27 mouse cellular contexts compared by ENCODE assay signal in genomic region chr2:116322039-116322770, GRCm38 (mm10).
DNase-seq lines count a peak whose midpoint lies in the region; ATAC-seq and TF ChIP-seq lines count a peak whose summit lies in the region.
"Had no signal": no experiment of that assay in that cellular context is flagged by ENCODE, and none has a peak within 500 bp of the region (broad histone marks: within the 10 kb centered on the region; RNA-seq: fewer than 3 reads in every experiment).

No protein-coding gene starts in this region.

- intact Hi-C loops in left cerebral cortex, postnatal 36 days (cut with DNase I), result no loop called here

- H3K4me2 ChIP-seq in hindbrain, embryonic 13.5 days, result no peak overlapping the region
- no peak overlapping the region for H3K4me2 ChIP-seq in hindbrain, embryonic 16.5 days (ENCODE audit: low read length)
- peak overlapping the region; percentile 1; the same call in 1 of the 2 replicates for H3K4me2 ChIP-seq in forebrain, embryonic 14.5 days (ENCODE audit: low read length)
- H3K4me2 ChIP-seq in midbrain, embryonic 15.5 days, result no peak overlapping the region; the same call in 1 of the 2 replicates
- H3K4me2 ChIP-seq: heart, embryonic 15.5 days; intestine, embryonic 15.5 days; kidney, embryonic 15.5 days; limb, embryonic 12.5 days; liver, embryonic 13.5 days; stomach, embryonic 15.5 days had no signal

- no peaks in the 10 kb centered on the region for H3K27me3 ChIP-seq in hindbrain, embryonic 13.5 days
- no peaks in the 10 kb centered on the region for H3K27me3 ChIP-seq in hindbrain, embryonic 16.5 days (replicated peaks; ENCODE audit: control insufficient read depth, insufficient read depth, low read length)
- H3K27me3 ChIP-seq in forebrain, embryonic 14.5 days (replicated peaks; ENCODE audit: control insufficient read depth, insufficient read depth, low read length), result no peaks in the 10 kb centered on the region
- H3K27me3 ChIP-seq in midbrain, embryonic 15.5 days (replicated peaks), result no peaks in the 10 kb centered on the region
- H3K27me3 ChIP-seq: CH12.LX; heart, embryonic 15.5 days; intestine, embryonic 15.5 days; kidney, embryonic 15.5 days; limb, embryonic 12.5 days; liver, embryonic 13.5 days; megakaryocyte, embryonic 14.5 days; stomach, embryonic 15.5 days had no signal

- ATAC-seq in hindbrain, embryonic 13.5 days (ENCODE audit: low FRiP score), result no peak
- ATAC-seq in hindbrain, embryonic 16.5 days, result no peak
- ATAC-seq in forebrain, embryonic 14.5 days, result peak; percentile 59
- ATAC-seq in midbrain, embryonic 15.5 days (replicated peaks), result peak; percentile 43
- ATAC-seq: intestine, embryonic 15.5 days had no signal

- H3K36me3 ChIP-seq in hindbrain, embryonic 13.5 days, result no peaks in the 10 kb centered on the region
- no peaks in the 10 kb centered on the region for H3K36me3 ChIP-seq in hindbrain, embryonic 16.5 days (ENCODE audit: control insufficient read depth, insufficient read depth, low read length)
- no peaks in the 10 kb centered on the region for H3K36me3 ChIP-seq in forebrain, embryonic 14.5 days (ENCODE audit: control insufficient read depth, insufficient read depth, low read length)
- H3K36me3 ChIP-seq in midbrain, embryonic 15.5 days (replicated peaks), result no peaks in the 10 kb centered on the region
- H3K36me3 ChIP-seq: heart, embryonic 15.5 days; intestine, embryonic 15.5 days; kidney, embryonic 15.5 days; limb, embryonic 12.5 days; liver, embryonic 13.5 days; stomach, embryonic 15.5 days had no signal

- peak; percentile 85 for DNase-seq in brain, embryonic 14.5 days (ENCODE audit: low read depth)
- DNase-seq in forebrain, embryonic 14.5 days (ENCODE audit: low spot score), result peak; percentile 62
- no peak for DNase-seq in gastrocnemius, adult 8-10 months (ENCODE audit: low spot score in 2 of 2)
- no peak for DNase-seq in left cerebral cortex, postnatal 36 days (ENCODE audit: low spot score in 2 of 2)
- DNase-seq: adrenal gland, postnatal 25 days; cerebellum, adult 2 months; cerebellum, postnatal 36 days; gastrocnemius, postnatal 14 days; heart, adult 18-20 months; heart, postnatal 4 days; kidney, postnatal 4 days; layer of hippocampus, adult 9-11 months; liver, embryonic 13.5 days; lung, postnatal 10 days; right cerebral cortex, postnatal 14 days; thymus, adult 2 months had no signal

- H3K4me1 ChIP-seq in hindbrain, embryonic 13.5 days (replicated peaks), result peaks cover 23% of the 10 kb centered on the region
- H3K4me1 ChIP-seq in hindbrain, embryonic 16.5 days (ENCODE audit: control insufficient read depth, insufficient read depth, low read depth, low read length), result no peaks in the 10 kb centered on the region; the same call in 1 of the 2 replicates
- peaks cover 17% of the 10 kb centered on the region; the same call in 1 of the 2 replicates for H3K4me1 ChIP-seq in forebrain, embryonic 14.5 days (ENCODE audit: control insufficient read depth, insufficient read depth, low read length)
- peaks cover 11% of the 10 kb centered on the region for H3K4me1 ChIP-seq in midbrain, embryonic 15.5 days
- H3K4me1 ChIP-seq: heart, embryonic 15.5 days; intestine, embryonic 15.5 days; kidney, embryonic 15.5 days; limb, embryonic 12.5 days; liver, embryonic 13.5 days; megakaryocyte, embryonic 14.5 days; stomach, embryonic 15.5 days had no signal

- H3K27ac ChIP-seq in hindbrain, embryonic 13.5 days, result 0 out of 2 replicates have a peak overlapping the region, but pooled peaks have one; percentile 44
- H3K27ac ChIP-seq in hindbrain, embryonic 16.5 days (ENCODE audit: low read depth, low read length), result no peak overlapping the region
- H3K27ac ChIP-seq in forebrain, embryonic 14.5 days (ENCODE audit: low read depth, low read length), result peak overlapping the region; percentile 67; the same call in 1 of the 2 replicates
- H3K27ac ChIP-seq in midbrain, embryonic 15.5 days, result peak overlapping the region; percentile 38
- H3K27ac ChIP-seq: heart, embryonic 15.5 days; intestine, embryonic 15.5 days; kidney, embryonic 15.5 days; limb, embryonic 12.5 days; liver, embryonic 13.5 days; stomach, embryonic 15.5 days had no signal

- no peak for TF ChIP-seq CTCF in brain, embryonic 14.5 days (IDR thresholded peaks at IDR 0.05; ENCODE audit: borderline replicate concordance, extremely low read depth, insufficient read depth, insufficient read length)

- H3K4me3 ChIP-seq in hindbrain, embryonic 13.5 days, result no peak overlapping the region
- no peak overlapping the region for H3K4me3 ChIP-seq in hindbrain, embryonic 16.5 days (ENCODE audit: low read length)
- H3K4me3 ChIP-seq in forebrain, embryonic 14.5 days (ENCODE audit: low read depth, low read length), result no peak overlapping the region
- H3K4me3 ChIP-seq in midbrain, embryonic 15.5 days, result no peak overlapping the region
- H3K4me3 ChIP-seq: heart, embryonic 15.5 days; intestine, embryonic 15.5 days; kidney, embryonic 15.5 days; limb, embryonic 12.5 days; liver, embryonic 13.5 days; megakaryocyte, embryonic 14.5 days; myocyte; stomach, embryonic 15.5 days had no signal

- H3K9me3 ChIP-seq in hindbrain, embryonic 13.5 days, result no peaks in the 10 kb centered on the region
- H3K9me3 ChIP-seq in hindbrain, embryonic 16.5 days (ENCODE audit: control insufficient read depth, low read length), result no peaks in the 10 kb centered on the region
- H3K9me3 ChIP-seq in forebrain, embryonic 14.5 days (replicated peaks; ENCODE audit: control insufficient read depth, low read length), result no peaks in the 10 kb centered on the region
- no peaks in the 10 kb centered on the region for H3K9me3 ChIP-seq in midbrain, embryonic 15.5 days
- H3K9me3 ChIP-seq: heart, embryonic 15.5 days; intestine, embryonic 15.5 days; kidney, embryonic 15.5 days; limb, embryonic 12.5 days; liver, embryonic 13.5 days; stomach, embryonic 15.5 days had no signal

- 56% methylated on average over 14 of the region's 14 CpGs for WGBS in hindbrain, embryonic 13.5 days
- 52% methylated on average over 14 of the region's 14 CpGs for WGBS in hindbrain, embryonic 16.5 days
- 18% methylated on average over 14 of the region's 14 CpGs for WGBS in forebrain, embryonic 14.5 days
- 47% methylated on average over 14 of the region's 14 CpGs for WGBS in midbrain, embryonic 15.5 days

- TF ChIP-seq POLR2A in brain, embryonic 14.5 days (IDR thresholded peaks at IDR 0.05; ENCODE audit: borderline replicate concordance, extremely low read depth, insufficient read depth, insufficient read length, poor library complexity, severe bottlenecking), result no peak

- no peak overlapping the region for H3K9ac ChIP-seq in hindbrain, embryonic 13.5 days
- no peak overlapping the region for H3K9ac ChIP-seq in hindbrain, embryonic 16.5 days (ENCODE audit: low read depth, low read length)
- no peak overlapping the region for H3K9ac ChIP-seq in forebrain, embryonic 14.5 days (ENCODE audit: low read length)
- H3K9ac ChIP-seq in midbrain, embryonic 15.5 days, result no peak overlapping the region
- H3K9ac ChIP-seq: heart, embryonic 15.5 days; intestine, embryonic 15.5 days; kidney, embryonic 15.5 days; limb, embryonic 12.5 days; liver, embryonic 13.5 days; stomach, embryonic 15.5 days had no signal

Comparison
In these comparisons a context has a peak if more than half of its experiments do, and no peak if none do; other contexts are left out.
1. ATAC-seq: peak in forebrain, embryonic 14.5 days (single experiment) and midbrain, embryonic 15.5 days (single experiment); none in hindbrain, embryonic 13.5 days (single experiment) and hindbrain, embryonic 16.5 days (single experiment).
2. DNase-seq: peak in brain, embryonic 14.5 days (single experiment) and forebrain, embryonic 14.5 days (single experiment); none in gastrocnemius, adult 8-10 months (0 of 2) and left cerebral cortex, postnatal 36 days (0 of 2).